Mouse (Mus musculus) thymus, adult 18-20 months (tissue): ENCODE measurements around the gene Clip1.
"Not testable (repeated sequence)": the region's sequence is repeated elsewhere in the genome, so short reads cannot be mapped to it uniquely, and the experiment has no call there.

ENCODE experiments used
- DNase-seq, 2 experiments: peaks; one replicate each; pipeline ENCODE4 v3.0.0; 2022; ENCODE audit warnings: mixed read lengths in 2 of 2

Gene Clip1

GRCm38 (mm10) chr5:123684221-123685144 is at the start of gene Clip1:
Clip1 (minus strand) TSS chr5:123684618.
- DNase-seq: peak in 1 of 2 experiments; percentile 41

GRCm38 (mm10) chr5:123730981-123731380 is 46.6 kb upstream of the Clip1 start:
- no peak for DNase-seq

- DNase-seq: not testable (repeated sequence)
These were observed 39.4 kb upstream of the Clip1 start for GRCm38 (mm10) chr5:123723816-123724215.

- peak; percentile 90 to 93 for DNase-seq
These were observed 36.2 kb upstream of the Clip1 start, which contains the start of gene Zcchc8 for GRCm38 (mm10) chr5:123720328-123721311. Zcchc8 (minus strand) TSS chr5:123721100.

- DNase-seq: no peak
These were observed 30.2 kb upstream of the Clip1 start for GRCm38 (mm10) chr5:123714622-123715021.

- DNase-seq: no peak
These were observed 29.4 kb upstream of the Clip1 start for GRCm38 (mm10) chr5:123713782-123714181.

- DNase-seq: no peak
These were observed 25.2 kb upstream of the Clip1 start for GRCm38 (mm10) chr5:123709571-123709970.

GRCm38 (mm10) chr5:123708598-123708997 is 24.2 kb upstream of the Clip1 start:
- DNase-seq: no peak

GRCm38 (mm10) chr5:123700625-123701024 is 16.2 kb upstream of the Clip1 start:
- peak in 1 of 2 experiments; percentile 7 for DNase-seq

GRCm38 (mm10) chr5:123699198-123699597 is 14.8 kb upstream of the Clip1 start:
- DNase-seq: peak; percentile 18 to 31

- DNase-seq: no peak
These were observed 12.5 kb upstream of the Clip1 start for GRCm38 (mm10) chr5:123696961-123697360.

- no peak for DNase-seq
These were observed 11.8 kb upstream of the Clip1 start for GRCm38 (mm10) chr5:123696244-123696643.

- DNase-seq: no peak
These were observed 10.1 kb upstream of the Clip1 start for GRCm38 (mm10) chr5:123694468-123694867.

GRCm38 (mm10) chr5:123683377-123684220 is 819 bp downstream of the Clip1 start:
- peak; percentile 41 to 44 for DNase-seq

GRCm38 (mm10) chr5:123683043-123683376 is 1.4 kb downstream of the Clip1 start:
- DNase-seq: no peak

GRCm38 (mm10) chr5:123682372-123682771 is 2.0 kb downstream of the Clip1 start:
- no peak for DNase-seq

GRCm38 (mm10) chr5:123679546-123680263 is 4.7 kb downstream of the Clip1 start:
- DNase-seq: no peak

- no peak for DNase-seq
These were observed 5.3 kb downstream of the Clip1 start for GRCm38 (mm10) chr5:123679106-123679505.

GRCm38 (mm10) chr5:123675717-123676116 is 8.7 kb downstream of the Clip1 start:
- DNase-seq: no peak

GRCm38 (mm10) chr5:123675221-123675620 is 9.2 kb downstream of the Clip1 start:
- DNase-seq: no peak

GRCm38 (mm10) chr5:123671473-123671820 is 13.0 kb downstream of the Clip1 start:
- DNase-seq: no peak
